Mouse (Mus musculus) hindbrain, embryonic 16.5 days (tissue): ENCODE results near the gene Mms19. TPM values are rescaled to one million over a fixed set of nuclear protein-coding genes. Genes with fewer than 3 reads are reported as not detected.

ENCODE experiments used
- ATAC-seq: fragments of 200-750 bp; cut with Nextera tagmentation; 2 replicates; pipeline ENCODE4 v1.8.0; 2017; ENCODE audit warnings: moderate TSS enrichment, moderate library complexity
- H3K27ac ChIP-seq: fragments of 300-500 bp; sonication (generic); 2 replicates; pipeline ENCODE4 v1.5.1; 2014; ENCODE audit warnings: low read depth, mild to moderate bottlenecking, control low read depth, low read length, moderate library complexity
- H3K27me3 ChIP-seq: fragments of 300-500 bp; sonication (generic); replicated peaks from 2 replicates; pipeline ENCODE4 v1.6.1; 2014; ENCODE audit warnings: low read length; ENCODE audit not compliant: control insufficient read depth, insufficient read depth
- H3K36me3 ChIP-seq: fragments of 300-500 bp; sonication (generic); 2 replicates; pipeline ENCODE4 v1.6.1; 2014; ENCODE audit warnings: mild to moderate bottlenecking, low read length, moderate library complexity, mixed read lengths; ENCODE audit not compliant: control insufficient read depth, insufficient read depth
- H3K4me1 ChIP-seq: fragments of 300-500 bp; sonication (generic); 2 replicates; pipeline ENCODE4 v1.6.1; 2014; ENCODE audit warnings: low read depth, low read length; ENCODE audit not compliant: control insufficient read depth, insufficient read depth
- H3K4me2 ChIP-seq: fragments of 300-500 bp; sonication (generic); 2 replicates; pipeline ENCODE4 v1.6.1; 2014; ENCODE audit warnings: mild to moderate bottlenecking, low read length, control low read depth, moderate library complexity
- H3K4me3 ChIP-seq: fragments of 300-500 bp; sonication (generic); 2 replicates; pipeline ENCODE4 v1.5.1; 2014; ENCODE audit warnings: mild to moderate bottlenecking, low read length, control low read depth, moderate library complexity
- H3K9ac ChIP-seq: fragments of 300-500 bp; sonication (generic); 2 replicates; pipeline ENCODE4 v1.6.1; 2014; ENCODE audit warnings: low read depth, mild to moderate bottlenecking, control low read depth, low read length, moderate library complexity
- H3K9me3 ChIP-seq: fragments of 300-500 bp; sonication (generic); 2 replicates; pipeline ENCODE4 v1.6.1; 2014; ENCODE audit warnings: mild to moderate bottlenecking, low read length, moderate library complexity; ENCODE audit not compliant: control insufficient read depth
- WGBS: fragments of 180-500 bp; shearing (Covaris S2); extraction: QIAGEN DNeasy Blood & Tissue Kit; methylation state at CpG from one replicate; pipeline ENCODE4 v1.1.7; 2014; 5-methylcytosine and 5-hydroxymethylcytosine counted together
- polyA plus RNA-seq: library from polyadenylated mRNA; unstranded; fragments of >200 nt; fragmentation: Nextera tagmentation; extraction: Ambion mirVana; gene quantifications from 2 replicates; pipeline ENCODE4 v1.2.1, GENCODE M21; 2015

The Mms19 gene
- polyA plus RNA-seq, 1 experiment from 2014 or later: 31.3 TPM

GRCm38 (mm10) chr19:41973891-41974794 lies 6.8 kb downstream of the Mms19 start:
- Histone ChIP-seq H3K4me3 (no peak overlapping the region), H3K27ac (peak overlapping the region; percentile 48), H3K4me2 (no peak overlapping the region), H3K9ac (peak overlapping the region; percentile 22; the same call in 1 of the 2 replicates), H3K9me3 (no peaks in the 10 kb centered on the region), H3K36me3 (no peaks in the 10 kb centered on the region), H3K4me1 (no peaks in the 10 kb centered on the region; the same call in 1 of the 2 replicates), H3K27me3 (no peaks in the 10 kb centered on the region)
- WGBS: 47% methylated on average over 13 of the region's 13 CpGs
- ATAC-seq: peak; percentile 60

GRCm38 (mm10) chr19:41969618-41970017 lies 11.3 kb downstream of the Mms19 start:
- 96% methylated on average over 7 of the region's 7 CpGs for WGBS
- H3K9me3 ChIP-seq: no peaks in the 10 kb centered on the region
- no peak overlapping the region for H3K4me3 ChIP-seq
- no peak for ATAC-seq
- no peaks in the 10 kb centered on the region; the same call in 1 of the 2 replicates for H3K4me1 ChIP-seq
- H3K36me3 ChIP-seq: peaks cover 10% of the 10 kb centered on the region; the same call in 1 of the 2 replicates
- H3K9ac ChIP-seq: no peak overlapping the region
- H3K27ac ChIP-seq: no peak overlapping the region
- H3K4me2 ChIP-seq: no peak overlapping the region
- no peaks in the 10 kb centered on the region for H3K27me3 ChIP-seq

- H3K4me1 ChIP-seq: no peaks in the 10 kb centered on the region
- no peak for ATAC-seq
- H3K9me3 ChIP-seq: no peaks in the 10 kb centered on the region
- H3K9ac ChIP-seq: no peak overlapping the region
- no peak overlapping the region for H3K27ac ChIP-seq
- H3K4me2 ChIP-seq: no peak overlapping the region
- H3K4me3 ChIP-seq: no peak overlapping the region
- peaks cover 49% of the 10 kb centered on the region for H3K36me3 ChIP-seq
- H3K27me3 ChIP-seq: no peaks in the 10 kb centered on the region
- 91% methylated on average over 3 of the region's 3 CpGs for WGBS
Observed at GRCm38 (mm10) chr19:41953574-41953973, 27.4 kb downstream of the Mms19 start.

- ATAC-seq: no peak
- Histone ChIP-seq H3K36me3 (peaks cover 50% of the 10 kb centered on the region), H3K9ac (no peak overlapping the region), H3K4me3 (no peak overlapping the region), H3K9me3 (no peaks in the 10 kb centered on the region), H3K4me2 (no peak overlapping the region), H3K27me3 (no peaks in the 10 kb centered on the region), H3K4me1 (no peaks in the 10 kb centered on the region), H3K27ac (no peak overlapping the region)
- WGBS: 87% methylated on average over 4 of the region's 4 CpGs
Observed at GRCm38 (mm10) chr19:41952287-41952686, 28.7 kb downstream of the Mms19 start.

GRCm38 (mm10) chr19:41943841-41944240 lies 37.1 kb downstream of the Mms19 start:
- Histone ChIP-seq H3K9ac (no peak overlapping the region), H3K27ac (no peak overlapping the region), H3K27me3 (no peaks in the 10 kb centered on the region), H3K4me1 (no peaks in the 10 kb centered on the region), H3K36me3 (peaks cover 60% of the 10 kb centered on the region), H3K9me3 (no peaks in the 10 kb centered on the region), H3K4me2 (no peak overlapping the region), H3K4me3 (no peak overlapping the region)
- no peak for ATAC-seq
- 92% methylated on average over 7 of the region's 7 CpGs for whole genome bisulfite sequencing

GRCm38 (mm10) chr19:41938539-41938938 lies 42.4 kb downstream of the Mms19 start:
- H3K4me2 ChIP-seq: no peak overlapping the region
- peaks cover 36% of the 10 kb centered on the region for H3K36me3 ChIP-seq
- peaks cover 10% of the 10 kb centered on the region for H3K4me1 ChIP-seq

GRCm38 (mm10) chr19:41935921-41936320 lies 45.0 kb downstream of the Mms19 start:
- whole genome bisulfite sequencing: 91% methylated on average over 1 of the region's 1 CpGs
- no peak overlapping the region for H3K4me3 ChIP-seq
- no peak overlapping the region for H3K4me2 ChIP-seq
- no peak overlapping the region for H3K27ac ChIP-seq
- no peaks in the 10 kb centered on the region for H3K9me3 ChIP-seq
- H3K4me1 ChIP-seq: peaks cover 18% of the 10 kb centered on the region
- H3K27me3 ChIP-seq: no peaks in the 10 kb centered on the region
- ATAC-seq: no peak
- no peak overlapping the region for H3K9ac ChIP-seq
- peaks cover 22% of the 10 kb centered on the region for H3K36me3 ChIP-seq

More at GRCm38 (mm10) chr19:41938539-41938938, 42.4 kb downstream of the Mms19 start:
- Histone ChIP-seq H3K27me3 (no peaks in the 10 kb centered on the region), H3K4me3 (no peak overlapping the region), H3K9me3 (no peaks in the 10 kb centered on the region), H3K9ac (no peak overlapping the region), H3K27ac (no peak overlapping the region)
- ATAC-seq: no peak
- 92% methylated on average over 5 of the region's 5 CpGs for WGBS

GRCm38 (mm10) chr19:41934124-41934523 lies 46.8 kb downstream of the Mms19 start:
- H3K4me1 ChIP-seq: peaks cover 18% of the 10 kb centered on the region
- ATAC-seq: no peak
- H3K36me3 ChIP-seq: peaks cover 18% of the 10 kb centered on the region
- H3K9ac ChIP-seq: peak overlapping the region; percentile 81
- peak overlapping the region; percentile 72 for H3K4me2 ChIP-seq
- WGBS: 27% methylated on average over 6 of the region's 6 CpGs
- peak overlapping the region; percentile 72 for H3K4me3 ChIP-seq
- no peaks in the 10 kb centered on the region for H3K9me3 ChIP-seq
- H3K27me3 ChIP-seq: no peaks in the 10 kb centered on the region
- H3K27ac ChIP-seq: no peak overlapping the region

GRCm38 (mm10) chr19:41933179-41934086 lies 47.5 kb downstream of the Mms19 start, which contains the start of the genes Exosc1 and Zdhhc16:
Gene Exosc1 (minus strand): TSS chr19:41933423.
Gene Zdhhc16 (plus strand): TSS chr19:41933480.
- Histone ChIP-seq H3K9me3 (no peaks in the 10 kb centered on the region), H3K36me3 (peaks cover 14% of the 10 kb centered on the region), H3K4me2 (peak within 1 kb of the TSS; percentile 80), H3K4me1 (peaks cover 18% of the 10 kb centered on the region), H3K9ac (peak within 1 kb of the TSS; percentile 81), H3K27me3 (no peaks in the 10 kb centered on the region), H3K4me3 (peak within 1 kb of the TSS; percentile 72), H3K27ac (peak within 1 kb of the TSS; percentile 63)
- under 1% methylated on average over 47 of the region's 47 CpGs for WGBS
- ATAC-seq: peak; percentile 100
